Mouse (Mus musculus): ENCODE measurements around the gene Gm47995. TPM values are rescaled to one million over a fixed set of nuclear protein-coding genes. Genes with fewer than 3 reads are reported as not detected.
"Not testable (repeated sequence)": the region's sequence is repeated elsewhere in the genome, so short reads cannot be mapped to it uniquely, and the experiment has no call there.

Gm47995 gene
- polyA plus RNA-seq, 1 experiment from 2014 or later, result 0.25 TPM

DNA sequence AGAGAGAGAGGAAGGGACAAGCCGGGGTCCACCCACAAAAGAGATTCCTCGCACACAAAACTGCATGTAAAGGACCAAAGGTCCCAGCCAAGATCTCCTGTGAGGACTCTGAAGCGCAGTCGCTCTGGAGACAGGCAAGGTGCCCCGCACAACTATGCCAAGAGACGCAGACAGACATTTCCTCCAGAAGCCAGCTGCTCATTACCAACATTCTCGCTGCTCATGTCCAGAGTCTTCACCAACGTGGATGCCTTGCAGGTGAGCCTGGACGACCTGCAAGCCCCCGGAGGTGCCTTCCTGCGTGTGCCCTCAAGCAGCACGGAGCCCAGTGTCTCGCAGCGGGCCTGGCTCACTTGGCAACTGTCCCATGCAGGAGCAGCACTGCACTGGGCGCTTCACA, 5.5 kb upstream of the Gm47995 start:
- WGBS, result 88% methylated on average over 15 of the region's 15 CpGs
- H3K9ac ChIP-seq, H3K4me1 ChIP-seq: not testable (repeated sequence)

GRCm38 (mm10) chr1:151195986-151196385, 2.3 kb upstream of the Gm47995 start:
- not testable (repeated sequence) for ATAC-seq (replicated peaks; ENCODE audit: low FRiP score); H3K27ac ChIP-seq
- 73% methylated on average over 4 of the region's 4 CpGs for WGBS

More for the DNA sequence above, 5.5 kb upstream of the Gm47995 start:
- H3K4me3 ChIP-seq (replicated peaks); H3K27me3 ChIP-seq; ATAC-seq (replicated peaks; ENCODE audit: low FRiP score); H3K36me3 ChIP-seq; H3K4me2 ChIP-seq; H3K27ac ChIP-seq; H3K9me3 ChIP-seq (replicated peaks): not testable (repeated sequence)

DNA sequence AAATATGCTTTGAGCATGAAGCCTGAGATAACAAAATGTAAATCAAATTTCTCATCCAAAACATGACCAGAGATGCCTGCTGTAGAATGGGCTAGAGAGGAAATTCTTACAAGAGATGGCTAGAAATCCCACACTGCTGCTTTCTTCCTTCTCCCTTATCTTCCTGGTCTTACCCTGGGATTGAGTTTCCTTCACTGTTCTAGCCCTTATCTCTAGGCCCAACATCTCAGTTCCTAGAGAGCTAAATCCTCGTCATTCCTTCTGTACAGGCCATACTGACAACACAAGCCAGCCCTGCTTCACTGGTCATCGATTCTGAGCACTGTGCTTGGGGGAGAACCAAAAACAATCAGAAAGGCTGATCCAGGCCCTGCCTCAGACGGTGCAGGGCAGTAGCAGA, 1.6 kb upstream of the Gm47995 start:
- not testable (repeated sequence) for H3K9me3 ChIP-seq (replicated peaks); H3K4me3 ChIP-seq (replicated peaks); H3K36me3 ChIP-seq; H3K4me2 ChIP-seq; ATAC-seq (replicated peaks; ENCODE audit: low FRiP score); H3K9ac ChIP-seq; H3K27me3 ChIP-seq; H3K4me1 ChIP-seq; H3K27ac ChIP-seq
- WGBS, result 79% methylated on average over 3 of the region's 3 CpGs

More at GRCm38 (mm10) chr1:151195986-151196385, 2.3 kb upstream of the Gm47995 start:
- H3K4me1 ChIP-seq; H3K9ac ChIP-seq; H3K9me3 ChIP-seq (replicated peaks); H3K4me3 ChIP-seq (replicated peaks); H3K4me2 ChIP-seq; H3K36me3 ChIP-seq; H3K27me3 ChIP-seq: not testable (repeated sequence)

DNA sequence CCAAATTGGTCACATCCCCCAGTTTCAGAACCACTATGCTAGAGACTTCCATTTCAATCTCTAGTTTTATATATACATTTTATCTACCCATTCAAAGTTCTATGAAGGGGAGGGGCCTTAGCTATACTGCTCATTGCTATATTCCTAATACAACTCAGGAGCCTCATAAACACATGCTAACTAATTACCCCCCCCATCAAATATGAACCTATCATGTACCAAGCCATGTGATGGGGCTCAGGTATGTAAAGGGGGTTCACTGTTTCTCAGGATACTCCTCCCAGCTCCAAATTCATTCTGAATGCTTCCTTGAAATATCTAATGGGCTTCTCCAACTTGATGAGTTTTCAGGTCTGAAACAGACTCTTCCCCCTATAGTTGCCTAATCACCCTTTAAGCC, 2.4 kb downstream of the Gm47995 start:
- not testable (repeated sequence) for H3K27ac ChIP-seq; H3K4me2 ChIP-seq; H3K27me3 ChIP-seq; H3K36me3 ChIP-seq; H3K4me3 ChIP-seq (replicated peaks); H3K9ac ChIP-seq; H3K4me1 ChIP-seq; H3K9me3 ChIP-seq (replicated peaks)
- 0 out of 2 replicates have a peak, but pooled peaks have one; percentile 36 for ATAC-seq (replicated peaks; ENCODE audit: low FRiP score)

DNA sequence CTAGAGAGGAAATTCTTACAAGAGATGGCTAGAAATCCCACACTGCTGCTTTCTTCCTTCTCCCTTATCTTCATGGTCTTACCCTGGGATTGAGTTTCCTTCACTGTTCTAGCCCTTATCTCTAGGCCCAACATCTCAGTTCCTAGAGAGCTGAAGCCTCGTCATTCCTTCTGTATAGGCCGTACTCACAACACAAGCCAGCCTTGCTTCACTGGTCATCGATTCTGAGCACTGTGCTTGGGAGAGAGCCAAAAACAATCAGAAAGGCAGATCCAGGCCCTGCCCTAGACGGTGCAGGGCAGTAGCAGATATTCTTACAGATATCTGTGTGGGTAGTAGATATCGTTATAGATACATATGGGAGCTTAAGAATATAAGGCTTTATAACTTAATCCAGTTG, 4.5 kb downstream of the Gm47995 start:
- peak; percentile 78; the same call in 1 of the 2 replicates for ATAC-seq (replicated peaks; ENCODE audit: low FRiP score)
- H3K9me3 ChIP-seq (replicated peaks); H3K4me3 ChIP-seq (replicated peaks); H3K4me2 ChIP-seq; H3K9ac ChIP-seq; H3K27ac ChIP-seq; H3K36me3 ChIP-seq; H3K4me1 ChIP-seq; H3K27me3 ChIP-seq: not testable (repeated sequence)
- WGBS, result 55% methylated on average over 4 of the region's 5 CpGs

- no CpG with 5 or more reads among the region's 6 CpGs for WGBS
- not testable (repeated sequence) for H3K4me1 ChIP-seq; H3K27ac ChIP-seq; H3K27me3 ChIP-seq; H3K4me2 ChIP-seq; ATAC-seq (replicated peaks; ENCODE audit: low FRiP score); H3K4me3 ChIP-seq (replicated peaks); H3K36me3 ChIP-seq; H3K9me3 ChIP-seq (replicated peaks); H3K9ac ChIP-seq
Measured at GRCm38 (mm10) chr1:151203818-151204217, 5.6 kb downstream of the Gm47995 start, which contains the start of gene 3110040M04Rik. Gene 3110040M04Rik, plus strand, starts transcription at chr1:151204121.

DNA sequence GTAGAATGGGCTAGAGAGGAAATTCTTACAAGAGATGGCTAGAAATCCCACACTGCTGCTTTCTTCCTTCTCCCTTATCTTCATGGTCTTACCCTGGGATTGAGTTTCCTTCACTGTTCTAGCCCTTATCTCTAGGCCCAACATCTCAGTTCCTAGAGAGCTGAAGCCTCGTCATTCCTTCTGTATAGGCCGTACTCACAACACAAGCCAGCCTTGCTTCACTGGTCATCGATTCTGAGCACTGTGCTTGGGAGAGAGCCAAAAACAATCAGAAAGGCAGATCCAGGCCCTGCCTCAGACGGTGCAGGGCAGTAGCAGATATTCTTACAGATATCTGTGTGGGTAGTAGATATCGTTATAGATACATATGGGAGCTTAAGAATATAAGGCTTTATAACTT, 10.2 kb downstream of the Gm47995 start:
- H3K4me3 ChIP-seq (replicated peaks); H3K9ac ChIP-seq; H3K4me1 ChIP-seq; H3K36me3 ChIP-seq; H3K27ac ChIP-seq; H3K4me2 ChIP-seq; H3K9me3 ChIP-seq (replicated peaks); H3K27me3 ChIP-seq: not testable (repeated sequence)
- peak; percentile 43 for ATAC-seq (replicated peaks; ENCODE audit: low FRiP score)
- WGBS, result 56% methylated on average over 4 of the region's 5 CpGs

DNA sequence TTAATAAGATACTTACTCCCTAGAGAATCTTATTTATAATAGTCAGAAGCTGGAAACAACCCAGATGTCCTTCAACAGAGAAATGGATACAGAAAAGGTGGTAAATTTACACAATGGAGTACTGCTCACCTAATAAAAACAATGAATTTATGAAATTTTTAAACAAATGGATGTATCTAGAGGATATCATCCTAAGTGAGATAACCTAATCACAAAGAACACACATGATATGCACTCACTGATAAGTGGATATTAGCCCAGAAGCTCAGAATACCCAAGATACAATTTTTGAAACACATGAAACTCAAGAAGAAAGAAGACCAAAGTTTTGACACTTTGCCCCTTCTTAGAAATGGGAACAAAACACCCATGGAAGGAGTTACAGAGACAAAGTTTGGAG, 10.7 kb downstream of the Gm47995 start:
- not testable (repeated sequence) for H3K9me3 ChIP-seq (replicated peaks); H3K27ac ChIP-seq; H3K9ac ChIP-seq; ATAC-seq (replicated peaks; ENCODE audit: low FRiP score); H3K4me1 ChIP-seq; H3K4me3 ChIP-seq (replicated peaks); H3K4me2 ChIP-seq; H3K36me3 ChIP-seq; H3K27me3 ChIP-seq

DNA sequence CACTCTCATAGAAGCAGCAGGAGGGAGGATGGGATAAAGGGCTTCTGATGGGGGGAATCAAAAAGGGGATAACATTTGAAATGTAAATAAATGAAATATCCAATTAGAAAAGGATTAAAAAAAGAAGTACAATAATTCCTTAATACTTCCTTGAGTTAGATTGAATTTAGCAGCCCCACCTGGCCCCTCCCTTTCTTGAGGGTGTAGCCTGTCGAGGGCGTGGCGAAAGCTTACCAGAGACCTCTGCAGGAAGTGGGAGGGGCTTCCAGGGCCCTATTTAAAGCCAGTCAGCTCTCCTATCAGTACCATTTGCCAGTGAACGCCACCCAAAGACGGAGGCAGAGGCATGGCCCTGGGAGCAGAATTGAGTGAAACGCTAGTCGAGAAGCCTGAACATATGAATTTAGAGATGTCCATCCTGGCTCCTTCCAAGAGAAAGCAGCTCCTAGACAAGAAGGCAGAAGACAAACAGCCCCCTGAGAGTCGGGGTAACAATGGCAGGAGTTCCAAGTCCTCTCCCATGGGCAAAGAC, 11.6 kb downstream of the Gm47995 start, which contains the start of gene Gm47996:
TSS of gene Gm47996 (plus strand) at position 308 of the 532 bp plus-strand sequence.
- H3K36me3 ChIP-seq; H3K27ac ChIP-seq; H3K9me3 ChIP-seq (replicated peaks); ATAC-seq (replicated peaks; ENCODE audit: low FRiP score); H3K9ac ChIP-seq; H3K27me3 ChIP-seq; H3K4me3 ChIP-seq (replicated peaks); H3K4me2 ChIP-seq: not testable (repeated sequence)
- 94% methylated on average over 5 of the region's 8 CpGs for WGBS
- peaks cover 11% of the 10 kb centered on the region for H3K4me1 ChIP-seq

- not testable (repeated sequence) for H3K27ac ChIP-seq; H3K36me3 ChIP-seq; H3K27me3 ChIP-seq; H3K4me3 ChIP-seq (replicated peaks); ATAC-seq (replicated peaks; ENCODE audit: low FRiP score); H3K9ac ChIP-seq; H3K9me3 ChIP-seq (replicated peaks); H3K4me2 ChIP-seq
- H3K4me1 ChIP-seq, result peaks cover 25% of the 10 kb centered on the region
- WGBS, result 88% methylated on average over 5 of the region's 5 CpGs
Measured at GRCm38 (mm10) chr1:151211666-151212065, 13.4 kb downstream of the Gm47995 start.

DNA sequence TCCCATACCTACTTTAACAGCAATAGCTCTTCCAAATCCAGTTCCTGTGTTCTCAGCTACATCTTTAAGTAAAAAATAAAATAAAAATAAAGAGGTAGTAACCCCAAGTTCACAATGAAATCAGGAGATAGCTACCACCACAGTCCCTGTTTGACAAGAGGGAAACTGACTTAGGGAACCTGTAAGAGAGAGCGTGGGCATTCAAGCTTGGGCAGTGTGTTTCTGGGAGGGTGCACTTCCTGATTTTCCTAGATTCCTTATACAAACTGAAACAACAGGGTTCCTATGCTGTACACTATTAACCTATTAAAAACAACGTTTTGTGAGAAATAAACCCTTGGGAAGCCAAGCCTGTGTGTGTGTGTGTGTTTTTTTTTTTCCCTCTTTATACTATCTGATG, 16.6 kb downstream of the Gm47995 start:
- WGBS, result 54% methylated on average over 2 of the region's 2 CpGs
- Histone ChIP-seq H3K4me1 (peaks cover 36% of the 10 kb centered on the region), H3K9me3 (replicated peaks) (no peaks in the 10 kb centered on the region), H3K9ac (no peak overlapping the region), H3K4me3 (replicated peaks) (no peak overlapping the region), H3K4me2 (no peak overlapping the region), H3K27me3 (no peaks in the 10 kb centered on the region), H3K27ac (peak overlapping the region; percentile 7; the same call in 1 of the 2 replicates), H3K36me3 (no peaks in the 10 kb centered on the region)
- no peak for ATAC-seq (replicated peaks; ENCODE audit: low FRiP score)

- peak; percentile 50 for ATAC-seq (replicated peaks; ENCODE audit: low FRiP score)
- peak overlapping the region; percentile 89 for H3K27ac ChIP-seq
- H3K9ac ChIP-seq, result no peak overlapping the region
- no peak overlapping the region for H3K4me3 ChIP-seq (replicated peaks)
- no peaks in the 10 kb centered on the region for H3K27me3 ChIP-seq
- 24% methylated on average over 1 of the region's 1 CpGs for WGBS
- H3K36me3 ChIP-seq, result no peaks in the 10 kb centered on the region
- H3K9me3 ChIP-seq (replicated peaks), result no peaks in the 10 kb centered on the region
- H3K4me2 ChIP-seq, result no peak overlapping the region
- peaks cover 36% of the 10 kb centered on the region for H3K4me1 ChIP-seq
Measured at GRCm38 (mm10) chr1:151215985-151216384, 17.7 kb downstream of the Gm47995 start.

DNA sequence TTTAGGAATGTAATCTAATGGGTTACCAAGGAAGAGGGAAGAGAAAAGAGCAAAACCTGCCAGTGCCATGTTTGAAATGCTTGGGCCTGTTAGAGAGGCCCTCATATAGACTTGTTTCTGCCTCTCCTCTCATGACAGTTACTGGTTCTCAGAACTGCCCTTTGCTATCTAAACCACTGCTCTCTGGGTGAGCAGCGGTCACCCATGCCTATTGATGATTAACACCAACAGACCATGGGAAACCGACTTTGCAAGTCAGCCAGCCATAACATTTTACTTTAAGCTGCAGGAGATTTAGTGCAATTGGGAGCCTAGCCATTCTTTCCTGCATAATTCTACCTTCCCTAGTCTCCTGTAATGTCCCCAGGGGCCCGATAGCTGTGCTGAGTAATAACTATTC, 18.2 kb downstream of the Gm47995 start:
- no peaks in the 10 kb centered on the region for H3K27me3 ChIP-seq
- 35% methylated on average over 3 of the region's 3 CpGs for WGBS

More for the DNA sequence above, 18.2 kb downstream of the Gm47995 start:
- Histone ChIP-seq H3K4me3 (replicated peaks) (no peak overlapping the region), H3K4me1 (peaks cover 36% of the 10 kb centered on the region), H3K9me3 (replicated peaks) (no peaks in the 10 kb centered on the region), H3K4me2 (no peak overlapping the region), H3K9ac (no peak overlapping the region), H3K36me3 (no peaks in the 10 kb centered on the region), H3K27ac (peak overlapping the region; percentile 89)
- ATAC-seq (replicated peaks; ENCODE audit: low FRiP score), result peak; percentile 93

Data from kidney, embryonic 15.5 days (tissue).